Mouse (Mus musculus) mesoderm, embryonic 11.5 days (tissue): Measurements from ENCODE around the gene Cdh22.
A peak's percentile ranks its signal among the peaks of the same experiment; 100 is the strongest.

Experiments used
- DNase-seq: peaks from one replicate; pipeline ENCODE4 v3.0.0-alpha.2; 2012; ENCODE audit warnings: low read depth, low spot score

Cdh22 gene

GRCm38 (mm10) chr2:165250903-165251302 is 16.2 kb upstream of the Cdh22 start:
- no peak for DNase-seq

- DNase-seq, result no peak
Measured at GRCm38 (mm10) chr2:165248967-165249366, 14.3 kb upstream of the Cdh22 start.

GRCm38 (mm10) chr2:165246349-165246748 is 11.7 kb upstream of the Cdh22 start:
- no peak for DNase-seq

- DNase-seq, result no peak
Measured at GRCm38 (mm10) chr2:165243122-165243720, 8.6 kb upstream of the Cdh22 start.

GRCm38 (mm10) chr2:165242575-165242974 is 7.9 kb upstream of the Cdh22 start:
- DNase-seq, result no peak

- DNase-seq, result no peak
Measured at GRCm38 (mm10) chr2:165241786-165242185, 7.1 kb upstream of the Cdh22 start.

GRCm38 (mm10) chr2:165240371-165240770 is 5.7 kb upstream of the Cdh22 start:
- DNase-seq, result no peak

- no peak for DNase-seq
Measured at GRCm38 (mm10) chr2:165239533-165240144, 5.0 kb upstream of the Cdh22 start.

GRCm38 (mm10) chr2:165238416-165239145 is 3.9 kb upstream of the Cdh22 start:
- no peak for DNase-seq

- DNase-seq, result no peak
Measured at GRCm38 (mm10) chr2:165234291-165234612, 401 bp downstream of the Cdh22 start.

GRCm38 (mm10) chr2:165233491-165234290 is 962 bp downstream of the Cdh22 start:
- DNase-seq, result peak; percentile 51

GRCm38 (mm10) chr2:165229050-165229449 is 5.6 kb downstream of the Cdh22 start:
- no peak for DNase-seq

- DNase-seq, result no peak
Measured at GRCm38 (mm10) chr2:165223837-165224236, 10.8 kb downstream of the Cdh22 start.

GRCm38 (mm10) chr2:165221952-165222351 is 12.7 kb downstream of the Cdh22 start:
- no peak for DNase-seq

GRCm38 (mm10) chr2:165220347-165220945 is 14.2 kb downstream of the Cdh22 start:
- no peak for DNase-seq

- no peak for DNase-seq
Measured at GRCm38 (mm10) chr2:165218954-165219353, 15.7 kb downstream of the Cdh22 start.

GRCm38 (mm10) chr2:165217361-165218149 is 17.1 kb downstream of the Cdh22 start:
- no peak for DNase-seq

- DNase-seq, result peak; percentile 76
Measured at GRCm38 (mm10) chr2:165215103-165215951, 19.3 kb downstream of the Cdh22 start.

- no peak for DNase-seq
Measured at GRCm38 (mm10) chr2:165211426-165212079, 23.1 kb downstream of the Cdh22 start.

GRCm38 (mm10) chr2:165210948-165211347 is 23.7 kb downstream of the Cdh22 start:
- DNase-seq, result no peak
